Mouse (Mus musculus): Measurements from ENCODE around the gene Ccdc136.
"Not testable (repeated sequence)": the region's sequence is repeated elsewhere in the genome, so short reads cannot be mapped to it uniquely, and the experiment has no call there.

Ccdc136 gene

GRCm38 (mm10) chr6:29395910-29396713 is at the start of gene Ccdc136:
Gene Ccdc136, plus strand, starts transcription at chr6:29396309.
- peak; percentile 80 to 92 for DNase-seq

- DNase-seq, result not testable (repeated sequence)
These were observed 49.6 kb upstream of the Ccdc136 start for GRCm38 (mm10) chr6:29346512-29346911.

GRCm38 (mm10) chr6:29347189-29347588 is 48.9 kb upstream of the Ccdc136 start:
- no peak for DNase-seq

GRCm38 (mm10) chr6:29347665-29348370 is 48.3 kb upstream of the Ccdc136 start, which contains the start of gene Calu:
Gene Calu, plus strand, starts transcription at chr6:29348069.
- DNase-seq, result peak; percentile 100

GRCm38 (mm10) chr6:29348371-29348724 is 47.8 kb upstream of the Ccdc136 start:
- no peak for DNase-seq

- DNase-seq, result no peak
These were observed 44.5 kb upstream of the Ccdc136 start for GRCm38 (mm10) chr6:29351613-29352012.

- no peak for DNase-seq
These were observed 43.3 kb upstream of the Ccdc136 start for GRCm38 (mm10) chr6:29352816-29353215.

- DNase-seq, result no peak
These were observed 36.7 kb upstream of the Ccdc136 start for GRCm38 (mm10) chr6:29359386-29359785.

- DNase-seq, result no peak
These were observed 35.9 kb upstream of the Ccdc136 start for GRCm38 (mm10) chr6:29360211-29360610.

- no peak for DNase-seq
These were observed 33.6 kb upstream of the Ccdc136 start for GRCm38 (mm10) chr6:29362246-29363128.

- no peak for DNase-seq
These were observed 33.0 kb upstream of the Ccdc136 start for GRCm38 (mm10) chr6:29363129-29363515.

- no peak for DNase-seq
These were observed 30.8 kb upstream of the Ccdc136 start for GRCm38 (mm10) chr6:29365277-29365676.

- no peak for DNase-seq
These were observed 18.7 kb upstream of the Ccdc136 start for GRCm38 (mm10) chr6:29377386-29377785.

GRCm38 (mm10) chr6:29378678-29379077 is 17.4 kb upstream of the Ccdc136 start:
- DNase-seq, result no peak

GRCm38 (mm10) chr6:29379954-29380353 is 16.2 kb upstream of the Ccdc136 start:
- no peak for DNase-seq

GRCm38 (mm10) chr6:29382442-29382841 is 13.7 kb upstream of the Ccdc136 start:
- DNase-seq, result no peak

- peak; percentile 24 to 62 for DNase-seq
These were observed 8.0 kb upstream of the Ccdc136 start, which contains the start of gene Opn1sw for GRCm38 (mm10) chr6:29388052-29388518. Gene Opn1sw, minus strand, starts transcription at chr6:29388468.

GRCm38 (mm10) chr6:29388606-29389080 is 7.5 kb upstream of the Ccdc136 start:
- DNase-seq, result peak; percentile 90 to 91

GRCm38 (mm10) chr6:29389425-29389824 is 6.7 kb upstream of the Ccdc136 start:
- no peak for DNase-seq

- not testable (repeated sequence) for DNase-seq
These were observed 5.6 kb upstream of the Ccdc136 start for GRCm38 (mm10) chr6:29390500-29390899.

- DNase-seq, result not testable (repeated sequence)
These were observed 4.9 kb upstream of the Ccdc136 start for GRCm38 (mm10) chr6:29391241-29391640.

- no peak for DNase-seq
These were observed 4.3 kb upstream of the Ccdc136 start for GRCm38 (mm10) chr6:29391802-29392201.

GRCm38 (mm10) chr6:29394286-29394685 is 1.8 kb upstream of the Ccdc136 start:
- DNase-seq, result no peak

Data from kidney, postnatal 25 days (tissue).